Mouse (Mus musculus): ENCODE measurements around the gene Kremen2. TPM values are rescaled to one million over a fixed set of nuclear protein-coding genes. Genes with fewer than 3 reads are reported as not detected.

Gene Kremen2
- polyA plus RNA-seq, 1 experiment from 2014 or later: 0.25 TPM

Other genes starting within 250 kb of the Kremen2 start
- 17.6 and 20.9 TPM in 2 replicates for gene Zfp213, start 181.6 kb downstream of the Kremen2 start, polyA plus RNA-seq (2014; fragmentation: Nextera tagmentation; extraction: Ambion mirVana)
- gene Zfp13, start 146.3 kb downstream of the Kremen2 start, polyA plus RNA-seq (2014; fragmentation: Nextera tagmentation; extraction: Ambion mirVana): 24.1 and 26.0 TPM in 2 replicates
- not detected in 2 replicates for gene Zscan10, start 145.0 kb downstream of the Kremen2 start, polyA plus RNA-seq (2014; fragmentation: Nextera tagmentation; extraction: Ambion mirVana)
- 0.62 and 0.90 TPM in 2 replicates for gene Mmp25, start 100.6 kb downstream of the Kremen2 start, polyA plus RNA-seq (2014; fragmentation: Nextera tagmentation; extraction: Ambion mirVana)
- not detected in 2 replicates for gene Bicdl2, start 85.3 kb downstream of the Kremen2 start, polyA plus RNA-seq (2014; fragmentation: Nextera tagmentation; extraction: Ambion mirVana)
- gene Hcfc1r1, start 72.2 kb downstream of the Kremen2 start, polyA plus RNA-seq (2014; fragmentation: Nextera tagmentation; extraction: Ambion mirVana): 107 and 112 TPM in 2 replicates
- gene Thoc6, start 72.0 kb downstream of the Kremen2 start, polyA plus RNA-seq (2014; fragmentation: Nextera tagmentation; extraction: Ambion mirVana): 43.8 and 45.9 TPM in 2 replicates
- 2.6 and 2.9 TPM in 2 replicates for gene Tnfrsf12a, start 68.4 kb downstream of the Kremen2 start, polyA plus RNA-seq (2014; fragmentation: Nextera tagmentation; extraction: Ambion mirVana)
- 0.24 and 0.25 TPM in 2 replicates for gene Cldn6, start 66.6 kb downstream of the Kremen2 start, polyA plus RNA-seq (2014; fragmentation: Nextera tagmentation; extraction: Ambion mirVana)
- 1.6 and 2.3 TPM in 2 replicates for gene Cldn9, start 61.8 kb downstream of the Kremen2 start, polyA plus RNA-seq (2014; fragmentation: Nextera tagmentation; extraction: Ambion mirVana)
- not detected in 2 replicates for gene 1520401A03Rik, start 23.1 kb downstream of the Kremen2 start, polyA plus RNA-seq (2014; fragmentation: Nextera tagmentation; extraction: Ambion mirVana)
- gene Pkmyt1, start 19.5 kb downstream of the Kremen2 start, polyA plus RNA-seq (2014; fragmentation: Nextera tagmentation; extraction: Ambion mirVana): 18.0 and 23.1 TPM in 2 replicates
- 31.9 and 38.3 TPM in 2 replicates for gene Paqr4, start 5.0 kb downstream of the Kremen2 start, polyA plus RNA-seq (2014; fragmentation: Nextera tagmentation; extraction: Ambion mirVana)
- gene Flywch1, start 25.8 kb upstream of the Kremen2 start, polyA plus RNA-seq (2014; fragmentation: Nextera tagmentation; extraction: Ambion mirVana): 129 and 143 TPM in 2 replicates
- gene Flywch2, start 40.2 kb upstream of the Kremen2 start, polyA plus RNA-seq (2014; fragmentation: Nextera tagmentation; extraction: Ambion mirVana): 36.9 and 44.2 TPM in 2 replicates
- gene Srrm2, start 44.7 kb upstream of the Kremen2 start, polyA plus RNA-seq (2014; fragmentation: Nextera tagmentation; extraction: Ambion mirVana): 226 and 339 TPM in 2 replicates
- 1,202 and 1,508 TPM in 2 replicates for gene Elob, start 83.3 kb upstream of the Kremen2 start, polyA plus RNA-seq (2014; fragmentation: Nextera tagmentation; extraction: Ambion mirVana)
- gene Prss33, start 90.2 kb upstream of the Kremen2 start, polyA plus RNA-seq (2014; fragmentation: Nextera tagmentation; extraction: Ambion mirVana): not detected in 2 replicates
- not detected in 2 replicates for gene Prss32, start 98.0 kb upstream of the Kremen2 start, polyA plus RNA-seq (2014; fragmentation: Nextera tagmentation; extraction: Ambion mirVana)
- gene Prss41, start 98.3 kb upstream of the Kremen2 start, polyA plus RNA-seq (2014; fragmentation: Nextera tagmentation; extraction: Ambion mirVana): 0.31 and 0.66 TPM in 2 replicates
- gene Prss21, start 122.2 kb upstream of the Kremen2 start, polyA plus RNA-seq (2014; fragmentation: Nextera tagmentation; extraction: Ambion mirVana): not detected in 2 replicates
- not detected in 2 replicates for gene Dcpp1, start 135.0 kb upstream of the Kremen2 start, polyA plus RNA-seq (2014; fragmentation: Nextera tagmentation; extraction: Ambion mirVana)
- not detected in 2 replicates for gene Dcpp2, start 135.0 kb upstream of the Kremen2 start, polyA plus RNA-seq (2014; fragmentation: Nextera tagmentation; extraction: Ambion mirVana)
- not detected in 2 replicates for gene Dcpp3, start 171.6 kb upstream of the Kremen2 start, polyA plus RNA-seq (2014; fragmentation: Nextera tagmentation; extraction: Ambion mirVana)
- not detected in 2 replicates for gene Sbp, start 195.8 kb upstream of the Kremen2 start, polyA plus RNA-seq (2014; fragmentation: Nextera tagmentation; extraction: Ambion mirVana)
- not detected in 2 replicates for gene Sbpl, start 209.4 kb upstream of the Kremen2 start, polyA plus RNA-seq (2014; fragmentation: Nextera tagmentation; extraction: Ambion mirVana)
- gene Prss30, start 234.7 kb upstream of the Kremen2 start, polyA plus RNA-seq (2014; fragmentation: Nextera tagmentation; extraction: Ambion mirVana): not detected in 2 replicates

All from forebrain, embryonic 14.5 days (tissue).